Mouse (Mus musculus) neural tube, embryonic 15.5 days (tissue): ENCODE results near the gene Vamp5. TPM values are rescaled to one million over a fixed set of nuclear protein-coding genes. Genes with fewer than 3 reads are reported as not detected.

Experiments
- ATAC-seq: fragments of 200-750 bp; cut with Nextera tagmentation; 2 replicates; pipeline ENCODE4 v1.8.0; 2017; ENCODE audit warnings: mild to moderate bottlenecking, moderate TSS enrichment, moderate library complexity; ENCODE audit not compliant: low FRiP score
- H3K27ac ChIP-seq: fragments of 300-500 bp; sonication (generic); replicated peaks from 2 replicates; pipeline ENCODE4 v1.5.1; 2015; ENCODE audit warnings: mild to moderate bottlenecking, inconsistent platforms
- H3K27me3 ChIP-seq: fragments of 300-500 bp; sonication (generic); replicated peaks from 2 replicates; pipeline ENCODE4 v1.6.1; 2015; ENCODE audit warnings: inconsistent platforms
- H3K36me3 ChIP-seq: fragments of 300-500 bp; sonication (generic); 2 replicates; pipeline ENCODE4 v1.6.1; 2015; ENCODE audit warnings: inconsistent platforms
- H3K4me1 ChIP-seq: fragments of 300-500 bp; sonication (generic); 2 replicates; pipeline ENCODE4 v1.6.1; 2015; ENCODE audit warnings: inconsistent platforms
- H3K4me2 ChIP-seq: fragments of 300-500 bp; sonication (generic); 2 replicates; pipeline ENCODE4 v1.6.1; 2015; ENCODE audit warnings: inconsistent platforms, mild to moderate bottlenecking, moderate library complexity
- H3K4me3 ChIP-seq: fragments of 300-500 bp; sonication (generic); replicated peaks from 2 replicates; pipeline ENCODE4 v1.5.1; 2015; ENCODE audit warnings: mild to moderate bottlenecking, inconsistent platforms
- H3K9ac ChIP-seq: fragments of 300-500 bp; sonication (generic); replicated peaks from 2 replicates; pipeline ENCODE4 v1.6.1; 2015; ENCODE audit warnings: mild to moderate bottlenecking, inconsistent platforms
- H3K9me3 ChIP-seq: fragments of 300-500 bp; sonication (generic); replicated peaks from 2 replicates; pipeline ENCODE4 v1.6.1; 2016; ENCODE audit warnings: inconsistent platforms
- WGBS: fragments of 180-500 bp; shearing (Covaris S2); methylation state at CpG from one replicate; pipeline ENCODE4 v1.1.7; 2015; ENCODE audit warnings: mixed read lengths; 5-methylcytosine and 5-hydroxymethylcytosine counted together
- polyA plus RNA-seq: library from polyadenylated mRNA; unstranded; fragments of >200 nt; fragmentation: Nextera tagmentation; extraction: Ambion mirVana; gene quantifications from 2 replicates; pipeline ENCODE4 v1.2.1, GENCODE M21; 2015

The Vamp5 gene
- polyA plus RNA-seq, 1 experiment from 2014 or later, result 20.4 TPM

DNA sequence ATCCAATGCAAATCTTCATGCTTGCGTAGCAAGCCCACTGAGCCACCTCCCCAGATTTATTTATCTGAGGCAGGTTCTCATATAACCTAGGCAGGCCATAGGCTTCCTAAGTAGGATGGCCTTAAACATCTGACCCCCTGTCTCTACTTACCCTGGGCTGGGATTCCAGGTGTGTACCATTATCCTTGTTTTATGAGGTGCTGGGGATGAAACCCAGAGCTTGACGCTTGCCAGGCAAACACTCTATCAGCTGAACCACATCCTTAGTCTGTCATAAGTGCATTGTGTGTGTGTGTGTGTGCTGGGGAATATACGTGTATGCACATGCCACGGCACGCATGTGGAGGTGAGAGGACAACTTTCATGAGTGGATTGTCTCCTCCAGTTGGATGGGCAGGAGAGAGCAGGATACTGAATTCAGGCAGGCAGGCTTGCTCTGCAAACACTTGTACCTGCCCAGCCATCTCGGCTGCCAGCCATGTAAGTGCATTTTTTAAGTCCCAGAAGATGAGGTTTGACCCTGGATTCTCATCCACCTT lies 8.6 kb upstream of the Vamp5 start:
- H3K4me2 ChIP-seq, result no peak overlapping the region
- H3K4me3 ChIP-seq, result no peak overlapping the region
- WGBS, result 98% methylated on average over 6 of the region's 6 CpGs
- peak overlapping the region; percentile 34; the same call in 1 of the 2 replicates for H3K9ac ChIP-seq
- ATAC-seq, result no peak
- no peak overlapping the region for H3K27ac ChIP-seq
- no peaks in the 10 kb centered on the region for H3K36me3 ChIP-seq
- H3K27me3 ChIP-seq, result peaks cover 21% of the 10 kb centered on the region
- H3K4me1 ChIP-seq, result peaks cover 12% of the 10 kb centered on the region
- H3K9me3 ChIP-seq, result no peaks in the 10 kb centered on the region

DNA sequence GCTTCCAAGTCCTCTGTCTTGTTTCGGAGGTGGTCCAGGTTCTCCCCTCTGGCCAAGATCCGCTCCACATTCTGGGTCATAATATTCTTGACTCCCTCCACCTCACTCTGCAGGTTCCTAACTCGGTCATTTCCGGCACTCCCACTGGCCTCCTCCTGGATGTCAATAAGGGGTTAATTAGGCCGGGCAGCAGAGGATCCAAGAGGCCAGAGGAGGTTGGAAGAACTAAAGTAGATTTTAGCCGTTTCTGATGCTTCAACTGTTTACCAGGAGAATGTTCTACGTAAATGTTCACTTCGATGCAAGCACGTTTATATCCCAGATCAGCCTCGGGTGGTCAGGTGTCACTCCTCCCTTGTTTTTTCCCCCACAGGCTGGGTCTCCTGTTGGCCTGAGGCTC lies 8.0 kb upstream of the Vamp5 start:
- Histone ChIP-seq H3K9me3 (no peaks in the 10 kb centered on the region), H3K4me1 (peaks cover 12% of the 10 kb centered on the region), H3K36me3 (no peaks in the 10 kb centered on the region), H3K4me2 (no peak overlapping the region), H3K9ac (no peak overlapping the region), H3K4me3 (no peak overlapping the region), H3K27me3 (peaks cover 21% of the 10 kb centered on the region), H3K27ac (no peak overlapping the region)
- 72% methylated on average over 10 of the region's 10 CpGs for WGBS
- ATAC-seq, result no peak

DNA sequence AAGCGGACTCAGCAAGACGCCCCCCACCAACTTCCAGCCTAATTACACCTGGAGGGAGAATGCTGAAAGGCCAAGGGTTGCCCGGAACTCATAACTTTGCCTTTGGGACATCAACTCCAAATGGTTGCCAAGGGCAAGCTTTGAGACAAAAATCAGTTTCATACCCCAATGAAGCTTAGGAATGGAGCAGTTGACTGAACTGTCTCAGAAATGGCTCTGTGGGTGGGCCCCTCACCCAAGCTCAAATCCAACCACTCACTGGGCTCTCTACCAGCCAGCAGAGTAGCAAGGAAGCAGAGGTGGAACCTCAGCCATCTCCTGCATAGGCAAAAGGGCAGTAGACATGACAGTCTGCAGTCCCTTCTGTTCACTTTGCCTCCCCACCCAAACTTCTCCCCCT lies 7.5 kb upstream of the Vamp5 start:
- H3K4me2 ChIP-seq, result no peak overlapping the region
- ATAC-seq, result no peak
- H3K9ac ChIP-seq, result no peak overlapping the region
- no peaks in the 10 kb centered on the region for H3K36me3 ChIP-seq
- no peak overlapping the region for H3K4me3 ChIP-seq
- peaks cover 12% of the 10 kb centered on the region for H3K4me1 ChIP-seq
- 74% methylated on average over 3 of the region's 3 CpGs for WGBS
- H3K9me3 ChIP-seq, result no peaks in the 10 kb centered on the region
- no peak overlapping the region for H3K27ac ChIP-seq
- peaks cover 21% of the 10 kb centered on the region for H3K27me3 ChIP-seq

DNA sequence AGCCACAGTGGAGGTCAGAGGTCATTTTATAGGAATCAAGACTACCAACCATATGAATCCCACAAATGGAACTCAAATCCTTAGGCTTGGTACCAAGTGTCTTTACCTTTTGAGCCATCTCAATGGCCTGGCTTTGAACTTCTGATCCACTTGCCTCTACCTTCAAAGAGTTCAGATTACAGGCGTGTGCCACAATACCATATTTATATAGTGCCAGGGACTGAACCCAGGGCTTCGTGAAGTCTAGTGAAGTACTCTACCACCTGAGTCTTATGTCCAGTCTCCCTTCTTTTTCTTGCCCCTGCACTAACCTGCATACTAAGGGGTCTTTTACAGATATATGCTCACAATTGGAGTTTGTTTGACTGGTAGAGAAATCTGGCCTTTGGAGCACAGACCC lies 6.3 kb upstream of the Vamp5 start:
- WGBS, result 91% methylated on average over 2 of the region's 2 CpGs
- no peak for ATAC-seq
- no peaks in the 10 kb centered on the region for H3K36me3 ChIP-seq

DNA sequence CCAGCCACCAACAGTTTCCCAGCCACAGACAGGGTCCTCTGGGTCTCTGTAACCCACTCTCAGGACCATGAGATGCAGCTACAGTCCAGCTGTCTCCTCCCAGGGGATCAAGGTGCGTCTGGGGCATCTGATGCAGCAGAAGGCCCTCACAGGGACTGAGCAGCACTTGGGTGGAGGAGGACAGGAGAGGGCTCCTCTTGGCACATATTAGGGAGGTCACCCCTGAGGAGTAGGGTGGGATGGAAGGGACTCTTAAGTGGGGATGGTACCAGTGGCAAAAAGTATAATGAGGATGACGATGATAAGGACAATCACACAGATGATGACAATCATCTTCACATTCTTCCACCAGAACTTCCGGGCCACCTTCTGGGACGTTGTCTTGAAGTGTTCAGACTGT lies 5.0 kb upstream of the Vamp5 start:
- Histone ChIP-seq H3K36me3 (no peaks in the 10 kb centered on the region), H3K4me2 (no peak overlapping the region), H3K4me1 (peaks cover 10% of the 10 kb centered on the region), H3K9me3 (no peaks in the 10 kb centered on the region), H3K9ac (no peak overlapping the region), H3K4me3 (no peak overlapping the region), H3K27me3 (peaks cover 20% of the 10 kb centered on the region), H3K27ac (no peak overlapping the region)
- no peak for ATAC-seq
- 84% methylated on average over 4 of the region's 4 CpGs for WGBS

More for the DNA sequence above, 6.3 kb upstream of the Vamp5 start:
- H3K4me1 ChIP-seq, result peaks cover 12% of the 10 kb centered on the region
- no peak overlapping the region for H3K4me2 ChIP-seq
- H3K27me3 ChIP-seq, result peaks cover 23% of the 10 kb centered on the region
- no peak overlapping the region for H3K9ac ChIP-seq
- no peak overlapping the region for H3K4me3 ChIP-seq
- H3K27ac ChIP-seq, result no peak overlapping the region
- no peaks in the 10 kb centered on the region for H3K9me3 ChIP-seq

DNA sequence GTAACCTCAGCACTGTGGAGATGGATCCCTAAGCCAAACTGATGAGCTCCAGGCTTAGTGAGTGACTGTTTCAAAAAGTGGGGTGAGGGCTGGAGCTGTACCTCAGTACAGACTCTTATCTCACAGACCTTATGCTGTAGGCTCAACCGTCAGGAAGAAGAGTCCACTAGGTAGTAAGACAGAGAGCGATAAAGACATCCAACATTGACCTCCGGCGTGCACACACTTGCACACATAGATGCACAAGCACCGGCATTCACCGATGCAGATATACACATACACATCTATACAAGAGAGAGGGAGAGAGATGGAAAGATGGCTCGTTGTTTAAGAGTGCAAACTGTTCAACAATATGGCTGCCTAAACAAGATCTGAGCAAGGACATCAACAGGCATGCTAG lies 3.7 kb upstream of the Vamp5 start:
- Histone ChIP-seq H3K27ac (no peak overlapping the region), H3K27me3 (peaks cover 24% of the 10 kb centered on the region), H3K9me3 (no peaks in the 10 kb centered on the region), H3K36me3 (no peaks in the 10 kb centered on the region), H3K4me3 (no peak overlapping the region), H3K9ac (no peak overlapping the region), H3K4me1 (peaks cover 6% of the 10 kb centered on the region; the same call in 1 of the 2 replicates), H3K4me2 (no peak overlapping the region)
- 96% methylated on average over 7 of the region's 7 CpGs for WGBS
- ATAC-seq, result no peak

DNA sequence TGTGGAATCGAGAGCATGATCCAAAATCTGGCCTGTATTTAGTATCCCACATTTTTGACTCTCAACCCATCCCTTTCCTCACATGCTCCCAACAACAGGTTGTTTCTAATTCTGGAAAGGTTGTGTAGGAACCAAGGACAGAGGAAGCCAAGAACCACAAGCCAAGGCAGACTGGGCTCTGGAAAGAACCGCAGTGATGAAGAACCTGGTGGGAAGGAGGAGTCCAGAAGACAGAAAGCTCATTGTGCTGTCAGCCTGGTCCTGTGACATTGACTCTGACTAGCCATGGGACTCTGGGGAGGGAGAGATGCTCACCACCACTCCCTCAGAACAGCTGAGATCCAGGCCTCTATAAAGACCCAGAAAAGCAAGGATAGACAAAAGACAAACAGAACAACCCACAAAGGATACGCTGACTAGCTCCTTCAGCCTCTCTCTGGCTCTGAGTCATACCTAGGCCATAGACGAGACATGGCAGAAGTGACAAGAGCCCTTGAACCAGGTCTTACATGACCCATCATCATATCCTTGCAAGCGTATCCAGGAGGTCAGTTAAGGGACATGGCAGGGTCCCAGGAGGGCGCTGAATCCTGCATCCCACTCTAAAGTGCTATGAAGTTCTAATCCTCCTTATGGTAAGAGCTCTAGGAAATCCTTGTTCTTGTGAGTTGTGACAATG lies 3.0 kb upstream of the Vamp5 start:
- 88% methylated on average over 6 of the region's 6 CpGs for WGBS
- no peak overlapping the region for H3K27ac ChIP-seq
- H3K4me3 ChIP-seq, result no peak overlapping the region
- H3K4me2 ChIP-seq, result no peak overlapping the region
- no peak overlapping the region for H3K9ac ChIP-seq
- ATAC-seq, result no peak
- no peaks in the 10 kb centered on the region for H3K36me3 ChIP-seq
- H3K9me3 ChIP-seq, result no peaks in the 10 kb centered on the region
- H3K27me3 ChIP-seq, result peaks cover 28% of the 10 kb centered on the region
- peaks cover 6% of the 10 kb centered on the region; the same call in 1 of the 2 replicates for H3K4me1 ChIP-seq

DNA sequence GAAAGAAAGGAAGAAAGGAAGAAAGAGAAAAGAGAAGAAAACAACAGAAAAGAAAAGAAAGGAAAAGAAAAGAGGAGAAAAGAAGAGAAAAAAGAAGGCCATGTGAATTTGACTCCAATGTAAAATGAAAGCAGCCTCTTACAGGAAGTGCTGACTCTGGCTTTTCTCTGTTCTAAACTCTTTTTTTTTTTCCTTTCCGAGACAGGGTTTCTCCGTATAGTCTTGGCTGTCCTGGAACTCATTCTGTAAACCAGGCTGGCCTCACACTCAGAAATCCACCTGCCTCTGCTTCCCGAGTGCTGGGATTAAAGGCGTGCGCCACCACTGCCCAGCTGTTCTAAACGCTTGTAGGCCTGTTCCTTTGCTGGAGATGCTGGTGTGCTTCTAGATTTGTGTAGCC lies 2.2 kb upstream of the Vamp5 start:
- no peak for ATAC-seq
- H3K4me3 ChIP-seq, result no peak overlapping the region
- no peak overlapping the region for H3K4me2 ChIP-seq
- H3K36me3 ChIP-seq, result no peaks in the 10 kb centered on the region
- no peak overlapping the region for H3K9ac ChIP-seq
- no peaks in the 10 kb centered on the region for H3K9me3 ChIP-seq
- no peak overlapping the region for H3K27ac ChIP-seq
- H3K27me3 ChIP-seq, result peaks cover 28% of the 10 kb centered on the region
- 85% methylated on average over 6 of the region's 6 CpGs for WGBS
- H3K4me1 ChIP-seq, result peaks cover 6% of the 10 kb centered on the region; the same call in 1 of the 2 replicates

DNA sequence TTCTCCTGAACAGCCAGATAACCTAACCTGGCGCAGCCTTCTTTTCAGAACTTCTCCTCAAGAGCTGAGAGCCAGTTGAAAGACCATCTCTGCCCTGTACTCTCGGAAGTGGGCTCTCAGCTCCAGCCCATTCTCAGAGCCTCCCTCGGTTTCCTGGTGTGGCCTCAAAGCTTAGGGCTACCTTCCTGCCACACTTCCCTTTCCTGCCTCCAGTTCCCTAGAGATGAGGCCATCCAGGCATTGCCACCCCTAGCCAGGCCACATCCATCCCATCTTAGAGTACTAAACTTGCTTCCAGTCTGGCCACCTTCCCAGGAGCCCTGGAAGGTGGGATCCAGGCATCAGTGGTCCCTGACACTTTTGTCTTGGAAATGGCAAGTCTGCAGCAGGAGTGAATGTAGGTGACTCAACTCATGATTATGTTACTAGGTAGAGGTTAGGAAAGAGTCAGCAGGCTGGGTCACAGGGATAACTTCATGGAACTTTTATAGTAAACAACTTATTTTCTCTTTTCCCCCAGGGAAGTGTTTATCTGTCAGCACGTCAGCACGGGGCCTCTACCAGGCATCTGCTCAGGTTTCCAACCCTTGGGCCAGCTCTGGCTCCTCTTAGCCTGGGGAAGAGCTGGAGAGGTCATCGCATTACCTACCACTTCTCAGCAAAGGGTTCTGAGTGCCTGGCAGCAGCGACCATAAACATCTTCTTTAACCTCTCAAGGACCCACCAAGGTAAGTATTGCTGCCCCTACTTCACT lies 714 bp downstream of the Vamp5 start:
- H3K36me3 ChIP-seq, result no peaks in the 10 kb centered on the region
- peaks cover 28% of the 10 kb centered on the region for H3K27me3 ChIP-seq
- WGBS, result 36% methylated on average over 7 of the region's 7 CpGs
- no peaks in the 10 kb centered on the region for H3K9me3 ChIP-seq
- peak overlapping the region; percentile 61 for H3K4me2 ChIP-seq
- H3K9ac ChIP-seq, result peak overlapping the region; percentile 43; the same call in 1 of the 2 replicates
- no peak for ATAC-seq
- peak overlapping the region; percentile 41 for H3K4me3 ChIP-seq
- peaks cover 6% of the 10 kb centered on the region; the same call in 1 of the 2 replicates for H3K4me1 ChIP-seq
- H3K27ac ChIP-seq, result 0 out of 2 replicates have a peak overlapping the region, but pooled peaks have one; percentile 58

DNA sequence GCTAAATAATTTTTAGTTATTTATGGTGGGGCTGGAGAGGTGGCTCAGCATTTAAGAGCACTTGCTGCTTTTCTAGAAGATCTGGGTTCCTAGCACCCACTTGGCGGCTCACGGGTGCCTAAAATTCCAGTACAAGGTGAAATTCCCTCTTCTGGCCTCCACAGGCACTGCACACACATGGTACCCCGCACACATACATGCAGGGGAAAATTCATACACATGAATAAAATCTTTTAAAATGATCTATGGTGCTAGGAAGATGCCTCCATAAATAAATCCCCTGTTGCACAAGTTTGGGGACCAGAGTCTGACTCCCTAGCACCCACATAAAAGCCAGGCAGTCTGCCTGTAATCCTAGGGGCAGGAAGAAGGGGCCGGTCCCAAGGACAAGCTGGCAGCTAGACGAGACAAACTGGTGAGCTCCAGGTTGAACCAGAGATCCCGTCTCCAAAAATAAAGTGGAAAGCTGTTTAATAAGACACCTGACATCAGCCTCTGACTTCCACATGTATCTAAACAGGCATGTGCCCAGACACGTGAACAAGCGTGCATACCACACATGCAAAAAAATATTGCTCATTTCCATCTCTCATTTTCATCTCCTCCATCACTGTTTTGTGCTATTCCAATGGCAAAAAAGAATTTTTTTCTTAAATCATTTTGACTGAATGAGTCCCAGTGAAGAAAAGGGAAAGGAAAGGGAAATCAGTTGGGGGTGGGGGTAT lies 1.6 kb downstream of the Vamp5 start:
- Histone ChIP-seq H3K4me3 (no peak overlapping the region), H3K9me3 (no peaks in the 10 kb centered on the region), H3K9ac (no peak overlapping the region), H3K27ac (no peak overlapping the region), H3K27me3 (peaks cover 28% of the 10 kb centered on the region), H3K4me2 (no peak overlapping the region), H3K4me1 (peaks cover 6% of the 10 kb centered on the region; the same call in 1 of the 2 replicates), H3K36me3 (no peaks in the 10 kb centered on the region)
- no peak for ATAC-seq
- WGBS, result 87% methylated on average over 8 of the region's 8 CpGs

DNA sequence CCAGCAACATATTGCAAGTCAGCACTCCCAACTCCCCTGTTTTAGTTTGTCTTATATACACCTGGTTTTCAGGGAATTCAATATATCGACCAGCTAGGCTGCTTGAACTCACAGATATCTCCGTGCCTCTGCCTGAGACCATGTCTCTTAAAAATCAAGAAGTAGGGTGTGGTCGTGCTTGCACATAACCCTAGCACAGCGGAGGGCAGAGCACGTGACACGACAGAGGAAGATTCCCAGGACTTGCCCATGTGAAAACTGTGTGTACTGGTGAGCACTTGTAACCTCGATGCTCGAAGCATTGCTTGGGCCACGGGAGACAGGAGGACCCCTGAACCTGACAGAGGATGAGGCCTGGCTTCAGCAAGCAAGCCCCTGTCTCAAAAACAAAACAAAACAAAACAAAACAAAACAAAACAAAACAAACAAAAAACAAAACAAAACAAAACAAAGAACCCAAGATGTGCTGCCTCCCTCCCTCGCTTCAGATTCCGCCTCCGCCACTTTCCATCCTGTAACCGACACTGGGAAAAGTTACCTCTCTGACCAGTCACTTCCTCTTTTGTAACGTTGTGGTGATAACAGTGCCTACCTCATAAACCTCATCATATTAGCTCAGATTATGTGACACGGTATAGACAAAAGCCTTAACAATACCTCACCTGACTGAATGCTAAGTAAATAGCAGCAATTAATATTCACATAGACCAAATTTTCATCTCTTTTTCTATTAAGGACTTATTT lies 5.3 kb downstream of the Vamp5 start:
- 86% methylated on average over 15 of the region's 15 CpGs for WGBS
- ATAC-seq, result no peak

More for the DNA sequence above, 5.3 kb downstream of the Vamp5 start:
- Histone ChIP-seq H3K4me2 (no peak overlapping the region), H3K27me3 (peaks cover 14% of the 10 kb centered on the region), H3K36me3 (no peaks in the 10 kb centered on the region), H3K9ac (no peak overlapping the region), H3K4me3 (no peak overlapping the region), H3K4me1 (no peaks in the 10 kb centered on the region; the same call in 1 of the 2 replicates), H3K27ac (no peak overlapping the region), H3K9me3 (no peaks in the 10 kb centered on the region)
